Mouse (Mus musculus) hindbrain, postnatal 0 days (tissue): ENCODE data around the gene Shank2. TPM values are rescaled to one million over a fixed set of nuclear protein-coding genes. Genes with fewer than 3 reads are reported as not detected.

Experiments used
- ATAC-seq: fragments of 200-750 bp; cut with Nextera tagmentation; 2 replicates; pipeline ENCODE4 v1.8.0; 2017; ENCODE audit warnings: mild to moderate bottlenecking, moderate TSS enrichment, moderate library complexity
- DNase-seq: peaks from one replicate; pipeline ENCODE4 v3.0.0-alpha.2; 2015; ENCODE audit warnings: low spot score
- H3K27ac ChIP-seq: fragments of 300-500 bp; sonication (generic); 2 replicates; pipeline ENCODE4 v1.5.1; 2014; ENCODE audit warnings: mild to moderate bottlenecking
- H3K27me3 ChIP-seq: fragments of 300-500 bp; sonication (generic); 2 replicates; pipeline ENCODE4 v1.6.1; 2014; ENCODE audit warnings: low read length, mixed read lengths; ENCODE audit not compliant: insufficient read depth
- H3K36me3 ChIP-seq: fragments of 300-500 bp; sonication (generic); 2 replicates; pipeline ENCODE4 v1.6.1; 2014; ENCODE audit warnings: low read length, mixed read lengths; ENCODE audit not compliant: insufficient read depth
- H3K4me1 ChIP-seq: fragments of 300-500 bp; sonication (generic); 2 replicates; pipeline ENCODE4 v1.6.1; 2014; ENCODE audit warnings: antibody characterized with exemption, low read length, mixed read lengths; ENCODE audit not compliant: insufficient read depth
- H3K4me2 ChIP-seq: fragments of 300-500 bp; sonication (generic); 2 replicates; pipeline ENCODE4 v1.6.1; 2014; ENCODE audit warnings: low read depth, mild to moderate bottlenecking, low read length, moderate library complexity, mixed read lengths
- H3K4me3 ChIP-seq: fragments of 300-500 bp; sonication (generic); 2 replicates; pipeline ENCODE4 v1.5.1; 2014; ENCODE audit warnings: low read length
- H3K9ac ChIP-seq: fragments of 300-500 bp; sonication (generic); replicated peaks from 2 replicates; pipeline ENCODE4 v1.6.1; 2014; ENCODE audit warnings: mild to moderate bottlenecking, low read length, moderate library complexity, mixed read lengths
- H3K9me3 ChIP-seq: fragments of 300-500 bp; sonication (generic); 2 replicates; pipeline ENCODE4 v1.6.1; 2016; ENCODE audit warnings: low read length, mixed read lengths
- CTCF ChIP-seq: IDR thresholded peaks from 2 replicates; pipeline ENCODE4 v1.5.1; 2016; ENCODE audit warnings: antibody characterized with exemption, control low read depth, low read depth
- WGBS: fragments of 180-500 bp; shearing (Covaris S2); extraction: QIAGEN DNeasy Blood & Tissue Kit; methylation state at CpG from one replicate; pipeline ENCODE4 v1.1.7; 2014; 5-methylcytosine and 5-hydroxymethylcytosine counted together
- polyA plus RNA-seq: library from polyadenylated mRNA; unstranded; fragments of >200 nt; fragmentation: Nextera tagmentation; extraction: Ambion mirVana; gene quantifications from 2 replicates; pipeline ENCODE4 v1.2.1, GENCODE M21; 2015
- total RNA-seq: library from RNA; depleted of rRNA; stranded (reverse); fragments of >200 nt; gene quantifications from 2 replicates; pipeline ENCODE4 v1.2.3, GENCODE M21; 2014

Shank2 gene
- total and polyA plus RNA-seq, 2 experiments from 2014 or later = 8.4 to 28.0 TPM

GRCm38 (mm10) chr7:144262666-144263065 is 260.9 kb downstream of the Shank2 start:
- Histone ChIP-seq H3K4me1 (no peaks in the 10 kb centered on the region), H3K9ac (no peak overlapping the region), H3K9me3 (no peaks in the 10 kb centered on the region), H3K4me2 (no peak overlapping the region), H3K36me3 (no peaks in the 10 kb centered on the region), H3K27ac (no peak overlapping the region), H3K4me3 (no peak overlapping the region), H3K27me3 (no peaks in the 10 kb centered on the region)
- 78% methylated on average over 6 of the region's 6 CpGs for WGBS
- ATAC-seq = no peak
- no peak for DNase-seq
- no peak for TF ChIP-seq CTCF

- ATAC-seq (no peak), DNase-seq (no peak)
- H3K9ac ChIP-seq = no peak overlapping the region
- WGBS = 68% methylated on average over 7 of the region's 7 CpGs
- no peaks in the 10 kb centered on the region for H3K36me3 ChIP-seq
- H3K27me3 ChIP-seq = no peaks in the 10 kb centered on the region
- no peak overlapping the region for H3K4me3 ChIP-seq
- TF ChIP-seq CTCF = no peak
- H3K27ac ChIP-seq = no peak overlapping the region
- H3K4me2 ChIP-seq = no peak overlapping the region
- no peaks in the 10 kb centered on the region for H3K4me1 ChIP-seq
- H3K9me3 ChIP-seq = no peaks in the 10 kb centered on the region
Measured at GRCm38 (mm10) chr7:144266745-144267144, 265.0 kb downstream of the Shank2 start.

- DNase-seq = no peak
- H3K4me2 ChIP-seq = no peak overlapping the region
- WGBS = 81% methylated on average over 7 of the region's 7 CpGs
Measured at GRCm38 (mm10) chr7:144268329-144268728, 266.6 kb downstream of the Shank2 start.

GRCm38 (mm10) chr7:144268778-144269177 is 267.1 kb downstream of the Shank2 start:
- Histone ChIP-seq H3K27me3 (no peaks in the 10 kb centered on the region), H3K4me1 (no peaks in the 10 kb centered on the region), H3K4me3 (no peak overlapping the region), H3K9ac (no peak overlapping the region), H3K27ac (no peak overlapping the region), H3K4me2 (no peak overlapping the region), H3K9me3 (no peaks in the 10 kb centered on the region), H3K36me3 (no peaks in the 10 kb centered on the region)
- TF ChIP-seq CTCF = no peak
- ATAC-seq (no peak), DNase-seq (no peak)
- WGBS = 63% methylated on average over 4 of the region's 4 CpGs

More at GRCm38 (mm10) chr7:144268329-144268728, 266.6 kb downstream of the Shank2 start:
- no peak; the same call in 1 of the 2 replicates for ATAC-seq
- Histone ChIP-seq H3K9me3 (no peaks in the 10 kb centered on the region), H3K4me1 (no peaks in the 10 kb centered on the region), H3K9ac (no peak overlapping the region), H3K27me3 (no peaks in the 10 kb centered on the region), H3K4me3 (no peak overlapping the region), H3K27ac (no peak overlapping the region), H3K36me3 (no peaks in the 10 kb centered on the region)
- no peak for TF ChIP-seq CTCF

- Histone ChIP-seq H3K4me2 (no peak overlapping the region), H3K4me1 (no peaks in the 10 kb centered on the region; the same call in 1 of the 2 replicates), H3K9ac (no peak overlapping the region), H3K9me3 (no peaks in the 10 kb centered on the region), H3K27me3 (no peaks in the 10 kb centered on the region), H3K36me3 (no peaks in the 10 kb centered on the region), H3K27ac (no peak overlapping the region), H3K4me3 (no peak overlapping the region)
- no peak for DNase-seq
- no peak for TF ChIP-seq CTCF
- ATAC-seq = 0 out of 2 replicates have a peak, but pooled peaks have one; percentile 21
- 80% methylated on average over 2 of the region's 2 CpGs for WGBS
Measured at GRCm38 (mm10) chr7:144271074-144271473, 269.3 kb downstream of the Shank2 start.

GRCm38 (mm10) chr7:144278703-144279102 is 277.0 kb downstream of the Shank2 start:
- Histone ChIP-seq H3K4me1 (peaks cover 8% of the 10 kb centered on the region; the same call in 1 of the 2 replicates), H3K27ac (no peak overlapping the region), H3K27me3 (no peaks in the 10 kb centered on the region), H3K4me3 (no peak overlapping the region), H3K36me3 (no peaks in the 10 kb centered on the region), H3K9ac (no peak overlapping the region), H3K4me2 (no peak overlapping the region), H3K9me3 (no peaks in the 10 kb centered on the region)
- ATAC-seq (peak; percentile 67), DNase-seq (peak; percentile 64)
- peak; percentile 9; the same call in 1 of the 2 replicates for TF ChIP-seq CTCF
- 35% methylated on average over 4 of the region's 4 CpGs for WGBS

GRCm38 (mm10) chr7:144283701-144284100 is 282.0 kb downstream of the Shank2 start:
- ATAC-seq = peak; percentile 43

More at GRCm38 (mm10) chr7:144283701-144284100, 282.0 kb downstream of the Shank2 start:
- Histone ChIP-seq H3K4me2 (peak overlapping the region; percentile 83), H3K9me3 (no peaks in the 10 kb centered on the region), H3K4me1 (peaks cover 34% of the 10 kb centered on the region), H3K36me3 (no peaks in the 10 kb centered on the region), H3K27ac (peak overlapping the region; percentile 92), H3K4me3 (peak overlapping the region; percentile 54), H3K9ac (peak overlapping the region; percentile 75), H3K27me3 (no peaks in the 10 kb centered on the region)
- 7% methylated on average over 6 of the region's 6 CpGs for WGBS
- TF ChIP-seq CTCF = no peak
- peak; percentile 57 for DNase-seq
